In the genomic region with DNA sequence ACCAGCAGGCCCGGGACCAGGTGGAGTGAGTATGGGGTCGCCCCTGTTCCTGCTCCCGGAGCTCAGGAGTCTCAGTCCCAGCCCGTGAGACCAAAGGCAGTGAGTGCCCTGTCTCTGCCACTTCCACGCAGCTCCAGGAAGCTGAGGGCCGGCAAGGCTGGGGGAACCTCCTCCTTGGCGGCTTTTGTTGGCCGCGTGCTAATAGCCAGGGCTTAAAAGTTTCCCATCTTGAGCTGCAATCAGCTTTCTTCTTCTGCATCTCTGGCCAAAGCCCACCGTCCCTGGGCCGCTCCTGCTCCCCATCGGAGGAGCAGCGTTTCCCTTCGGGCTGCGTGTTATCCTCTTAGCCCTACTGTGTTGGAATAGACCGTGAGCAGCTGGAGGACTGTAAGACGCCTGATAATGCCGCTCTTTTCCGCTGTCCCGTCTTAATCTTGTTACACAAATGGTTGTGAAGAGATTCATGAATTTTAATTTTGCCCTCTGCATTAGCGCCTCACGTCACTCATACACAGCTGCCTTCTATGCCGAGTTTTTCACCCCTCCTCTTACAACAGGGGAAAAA, we compare ENCODE assay signal across 8 mouse cellular contexts.
A peak's percentile ranks its signal among the peaks of the same experiment; 100 is the strongest.
DNase-seq lines count a peak whose midpoint lies in the region; ATAC-seq lines count a peak whose summit lies in the region.

No protein-coding gene starts in this region.

- H3K9ac ChIP-seq in lung, embryonic 15.5 days, result no peak overlapping the region
- peak overlapping the region; percentile 43 for H3K9ac ChIP-seq in forebrain, embryonic 13.5 days
- no peak overlapping the region for H3K9ac ChIP-seq in hindbrain, embryonic 15.5 days
- no peak overlapping the region for H3K9ac ChIP-seq in stomach, embryonic 16.5 days (ENCODE audit: low read length)

- H3K4me1 ChIP-seq in lung, embryonic 15.5 days, result peaks cover 3% of the 10 kb centered on the region; the same call in 1 of the 2 replicates
- peaks cover 22% of the 10 kb centered on the region for H3K4me1 ChIP-seq in forebrain, embryonic 13.5 days
- H3K4me1 ChIP-seq in hindbrain, embryonic 15.5 days (replicated peaks), result no peaks in the 10 kb centered on the region
- 0 out of 2 replicates have a peak, but pooled peaks cover 3% of the 10 kb centered on the region for H3K4me1 ChIP-seq in stomach, embryonic 16.5 days (ENCODE audit: control insufficient read depth, insufficient read depth, low read length)

- H3K4me3 ChIP-seq in lung, embryonic 15.5 days, result no peak overlapping the region
- H3K4me3 ChIP-seq in forebrain, embryonic 13.5 days, result peak overlapping the region; percentile 27
- no peak overlapping the region for H3K4me3 ChIP-seq in hindbrain, embryonic 15.5 days
- 0 out of 2 replicates have a peak overlapping the region, but pooled peaks have one; percentile 8 for H3K4me3 ChIP-seq in stomach, embryonic 16.5 days (replicated peaks; ENCODE audit: low read length)

- H3K27me3 ChIP-seq in lung, embryonic 15.5 days, result peaks cover 80% of the 10 kb centered on the region
- H3K27me3 ChIP-seq in forebrain, embryonic 13.5 days, result peaks cover 64% of the 10 kb centered on the region
- H3K27me3 ChIP-seq in hindbrain, embryonic 15.5 days, result peaks cover 89% of the 10 kb centered on the region
- peaks cover 64% of the 10 kb centered on the region for H3K27me3 ChIP-seq in stomach, embryonic 16.5 days (ENCODE audit: control insufficient read depth, insufficient read depth, low read length)

- no peaks in the 10 kb centered on the region for H3K9me3 ChIP-seq in lung, embryonic 15.5 days
- H3K9me3 ChIP-seq in forebrain, embryonic 13.5 days (replicated peaks), result no peaks in the 10 kb centered on the region
- no peaks in the 10 kb centered on the region for H3K9me3 ChIP-seq in hindbrain, embryonic 15.5 days
- no peaks in the 10 kb centered on the region for H3K9me3 ChIP-seq in stomach, embryonic 16.5 days (replicated peaks; ENCODE audit: control insufficient read depth, low read length)

- no peaks in the 10 kb centered on the region for H3K36me3 ChIP-seq in lung, embryonic 15.5 days
- no peaks in the 10 kb centered on the region for H3K36me3 ChIP-seq in forebrain, embryonic 13.5 days (ENCODE audit: poor library complexity, severe bottlenecking)
- H3K36me3 ChIP-seq in hindbrain, embryonic 15.5 days, result no peaks in the 10 kb centered on the region
- H3K36me3 ChIP-seq in stomach, embryonic 16.5 days (ENCODE audit: control insufficient read depth, insufficient read depth, low read length), result no peaks in the 10 kb centered on the region

- ATAC-seq in lung, embryonic 15.5 days (ENCODE audit: borderline replicate concordance, extremely low read depth, low FRiP score, low TSS enrichment), result no peak
- peak; percentile 72 for ATAC-seq in forebrain, embryonic 13.5 days
- no peak for ATAC-seq in hindbrain, embryonic 15.5 days (ENCODE audit: low FRiP score, low read depth)
- no peak for ATAC-seq in stomach, embryonic 16.5 days (ENCODE audit: insufficient read depth, low FRiP score)
- no peak for ATAC-seq in frontal cortex, adult (ENCODE audit: low TSS enrichment)

- no peak for DNase-seq in lung, postnatal 4 days
- DNase-seq in left cerebral cortex, adult 11 months (ENCODE audit: low spot score), result no peak
- no peak for DNase-seq in thymus, postnatal 14 days

- H3K4me2 ChIP-seq in lung, embryonic 15.5 days, result peak overlapping the region; percentile 31
- peak overlapping the region; percentile 62 for H3K4me2 ChIP-seq in forebrain, embryonic 13.5 days
- H3K4me2 ChIP-seq in hindbrain, embryonic 15.5 days, result peak overlapping the region; percentile 24; the same call in 1 of the 2 replicates
- H3K4me2 ChIP-seq in stomach, embryonic 16.5 days (ENCODE audit: low read depth, low read length), result peak overlapping the region; percentile 22; the same call in 1 of the 2 replicates

- 3% methylated on average over 23 of the region's 23 CpGs for WGBS in lung, embryonic 15.5 days
- WGBS in forebrain, embryonic 13.5 days, result 2% methylated on average over 23 of the region's 23 CpGs
- WGBS in hindbrain, embryonic 15.5 days, result 7% methylated on average over 23 of the region's 23 CpGs
- 5% methylated on average over 23 of the region's 23 CpGs for WGBS in stomach, embryonic 16.5 days

- H3K27ac ChIP-seq in lung, embryonic 15.5 days, result no peak overlapping the region
- peak overlapping the region; percentile 31; the same call in 1 of the 2 replicates for H3K27ac ChIP-seq in forebrain, embryonic 13.5 days
- no peak overlapping the region for H3K27ac ChIP-seq in hindbrain, embryonic 15.5 days (replicated peaks)
- H3K27ac ChIP-seq in stomach, embryonic 16.5 days (ENCODE audit: low read length), result no peak overlapping the region

Comparison
In these comparisons a context has a peak if more than half of its experiments do, and no peak if none do; other contexts are left out.
1. H3K4me3 ChIP-seq: peak in forebrain, embryonic 13.5 days (single experiment) and stomach, embryonic 16.5 days (single experiment); none in lung, embryonic 15.5 days (single experiment) and hindbrain, embryonic 15.5 days (single experiment).
2. Peak in every context shown above with its lines, with median percentiles within 50 percentile points of each other: H3K4me2 ChIP-seq.